Mouse (Mus musculus) spleen, adult 12 weeks (tissue): ENCODE measurements around the gene Adamtsl3.
"Not testable (repeated sequence)": the region's sequence is repeated elsewhere in the genome, so short reads cannot be mapped to it uniquely, and the experiment has no call there.

ENCODE experiments used
- DNase-seq: peaks from one replicate; pipeline ENCODE4 v3.0.0; 2022; ENCODE audit warnings: low spot score

Adamtsl3 gene

DNA sequence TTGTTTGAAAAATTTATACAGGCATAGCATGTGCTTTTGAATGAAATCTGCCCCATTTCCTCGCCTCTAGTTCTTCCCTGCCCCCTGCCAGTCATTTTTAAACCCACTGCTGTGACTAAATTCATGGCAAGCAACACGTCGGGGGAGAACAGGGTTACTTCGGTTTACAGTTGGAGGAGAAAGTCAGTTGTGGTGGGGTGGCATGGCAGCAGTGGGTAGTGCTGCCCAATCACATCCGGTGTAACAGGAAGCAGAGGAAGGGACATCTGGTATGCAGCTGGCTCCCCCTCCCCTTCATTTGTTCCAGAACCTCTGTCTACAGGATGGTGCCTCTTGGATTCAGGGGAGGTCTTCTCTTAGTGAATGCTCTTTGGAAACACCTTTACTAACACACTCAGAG, 25.6 kb downstream of the Adamtsl3 start:
- DNase-seq, result no peak

- DNase-seq, result no peak
Observed at GRCm38 (mm10) chr7:82364567-82364966, 29.1 kb downstream of the Adamtsl3 start.

- no peak for DNase-seq
Observed at GRCm38 (mm10) chr7:82366056-82366455, 30.6 kb downstream of the Adamtsl3 start.

GRCm38 (mm10) chr7:82366471-82366870, 31.0 kb downstream of the Adamtsl3 start:
- no peak for DNase-seq

DNA sequence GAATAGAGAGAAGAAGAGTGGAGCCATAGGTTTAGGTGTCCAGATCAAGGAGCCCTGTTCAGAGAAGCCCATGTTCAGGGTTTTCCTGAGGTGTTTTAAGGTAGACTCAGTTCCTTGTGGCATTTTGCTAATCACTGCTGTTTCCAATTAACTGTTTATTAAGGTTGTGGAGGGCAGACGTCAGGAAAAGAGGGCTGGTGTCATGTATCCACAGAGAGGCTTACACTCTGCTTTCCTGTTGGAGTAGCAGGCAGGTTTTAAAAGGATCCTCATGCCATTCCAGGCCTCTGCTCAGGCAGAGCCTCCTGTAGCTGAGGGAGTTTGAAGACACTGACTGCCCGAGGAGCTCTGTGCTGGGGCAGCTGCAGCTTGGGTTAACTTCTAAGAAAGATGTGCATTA, 32.6 kb downstream of the Adamtsl3 start:
- no peak for DNase-seq

- no peak for DNase-seq
Observed at GRCm38 (mm10) chr7:82370132-82370531, 34.6 kb downstream of the Adamtsl3 start.

GRCm38 (mm10) chr7:82371411-82371810, 35.9 kb downstream of the Adamtsl3 start:
- no peak for DNase-seq

DNA sequence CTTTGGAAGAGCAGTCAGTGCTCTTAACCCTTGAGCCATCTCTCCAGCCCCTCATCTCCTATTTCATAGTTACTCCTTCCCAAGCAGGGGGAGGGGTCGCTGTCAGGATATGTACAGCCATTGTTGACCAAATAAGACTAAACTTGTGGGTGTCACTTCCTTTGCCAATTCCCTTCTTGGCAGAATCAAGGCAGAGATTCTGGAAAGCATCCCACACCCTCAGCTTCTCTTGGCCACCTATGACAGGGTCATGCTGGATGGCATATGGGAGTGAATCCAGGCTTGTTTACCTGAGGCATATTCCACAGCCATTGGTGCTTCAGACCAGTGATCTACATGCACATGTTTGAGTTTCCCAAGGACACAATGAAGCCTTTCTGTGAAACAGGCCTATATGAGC, 42.8 kb downstream of the Adamtsl3 start:
- no peak for DNase-seq

DNA sequence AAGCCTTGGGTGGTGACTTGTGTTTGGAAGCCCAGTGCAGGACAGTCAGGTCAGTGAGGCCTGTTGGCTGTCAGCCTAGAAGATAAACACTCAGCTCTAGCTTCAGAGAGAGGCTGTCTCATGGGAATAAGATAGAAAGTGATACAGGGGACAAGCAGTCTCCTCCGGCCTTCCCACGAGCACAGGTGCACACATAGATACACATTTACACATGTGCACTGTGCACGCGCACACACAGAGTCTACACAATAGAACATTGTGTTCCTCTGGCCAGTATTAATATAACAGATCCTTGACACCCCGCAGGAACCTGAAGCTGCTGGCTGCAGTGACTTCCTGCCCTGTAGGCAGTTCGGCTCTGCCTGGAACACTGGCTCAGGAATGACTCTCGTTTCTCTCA, 44.3 kb downstream of the Adamtsl3 start:
- DNase-seq, result no peak

GRCm38 (mm10) chr7:82382843-82383535, 47.5 kb downstream of the Adamtsl3 start:
- DNase-seq, result no peak

- DNase-seq, result no peak
Observed at GRCm38 (mm10) chr7:82383536-82383848, 48.0 kb downstream of the Adamtsl3 start.

DNA sequence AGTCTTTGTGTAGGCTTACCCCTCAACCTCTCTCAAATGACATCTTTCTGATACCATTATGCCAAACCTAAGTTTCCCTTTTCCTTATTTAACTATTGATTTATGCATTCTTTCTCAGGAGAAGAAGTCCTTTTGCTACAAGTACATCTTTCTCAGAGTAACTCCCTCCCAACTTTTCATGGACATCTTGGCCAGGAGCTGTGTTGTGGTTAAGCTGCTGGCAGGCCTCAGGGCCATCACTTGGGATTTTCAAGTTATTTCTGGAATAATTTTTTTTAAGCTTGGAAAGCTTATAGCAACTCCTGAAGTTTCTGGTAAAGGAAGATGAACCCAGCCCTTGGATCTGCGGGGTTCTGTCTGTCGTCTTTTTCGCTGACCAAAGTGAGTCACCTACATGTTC, 51.6 kb downstream of the Adamtsl3 start:
- no peak for DNase-seq

GRCm38 (mm10) chr7:82394435-82395186, 59.1 kb downstream of the Adamtsl3 start:
- no peak for DNase-seq

DNA sequence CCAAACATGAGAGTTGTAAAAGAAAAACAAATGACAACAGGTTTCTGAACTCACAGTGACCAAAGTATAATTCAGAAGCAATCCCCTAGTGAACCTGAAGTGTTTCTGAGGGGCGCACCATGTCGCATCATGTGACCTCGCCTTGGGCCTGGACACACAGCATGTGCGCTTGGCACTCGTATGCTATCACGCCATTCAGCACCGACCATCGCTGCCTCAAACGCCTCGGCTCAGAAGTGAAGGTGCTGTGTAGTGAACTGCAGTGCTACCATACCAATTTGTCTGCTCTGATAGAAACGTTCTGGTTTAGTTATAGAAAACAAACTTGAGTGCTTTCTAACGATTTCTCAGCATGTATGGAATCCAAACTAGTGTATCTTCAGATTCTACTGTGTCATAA, 59.7 kb downstream of the Adamtsl3 start:
- no peak for DNase-seq

DNA sequence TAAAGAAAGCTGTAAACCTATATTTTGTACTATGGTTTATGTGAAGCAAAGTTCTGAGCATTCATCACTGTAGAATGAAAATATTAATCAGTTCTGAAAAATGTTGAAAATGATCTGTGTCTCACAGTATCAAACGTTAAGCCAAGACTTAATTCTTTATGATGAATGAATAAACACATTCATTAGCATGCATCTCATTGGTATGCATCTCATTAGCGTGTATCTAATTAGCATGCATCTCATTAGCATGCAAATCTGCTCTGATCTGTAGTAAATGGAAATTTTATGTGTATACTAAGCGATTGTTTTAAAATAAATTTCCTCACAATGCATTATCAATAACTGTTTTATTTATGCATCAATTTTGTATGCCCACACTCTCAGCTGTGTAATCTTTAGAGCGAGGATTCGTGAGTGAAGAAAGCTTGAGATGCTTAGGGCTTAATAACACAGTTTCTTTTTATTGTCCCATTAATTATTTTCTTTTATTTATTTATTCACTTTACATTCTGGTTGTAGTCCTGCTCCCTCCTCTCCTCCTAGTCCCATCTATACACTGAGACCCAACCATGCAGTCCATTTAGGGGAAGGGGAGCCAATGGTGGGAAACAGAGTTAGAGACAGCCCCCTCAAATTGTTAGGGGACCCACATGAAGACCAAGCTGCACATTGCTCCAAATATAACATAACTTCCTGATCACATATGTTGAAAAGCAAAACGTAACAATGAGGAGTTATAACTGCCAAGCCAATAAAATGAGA, 60.4 kb downstream of the Adamtsl3 start:
- DNase-seq, result no peak

GRCm38 (mm10) chr7:82396869-82397268, 61.4 kb downstream of the Adamtsl3 start:
- DNase-seq, result no peak

GRCm38 (mm10) chr7:82397632-82398031, 62.1 kb downstream of the Adamtsl3 start:
- no peak for DNase-seq

- DNase-seq, result no peak
Observed at GRCm38 (mm10) chr7:82405466-82406045, 70.1 kb downstream of the Adamtsl3 start.

GRCm38 (mm10) chr7:82410966-82411365, 75.5 kb downstream of the Adamtsl3 start:
- DNase-seq, result no peak

- no peak for DNase-seq
Observed at GRCm38 (mm10) chr7:82416653-82417052, 81.2 kb downstream of the Adamtsl3 start.

- DNase-seq, result no peak
Observed at GRCm38 (mm10) chr7:82417053-82417452, 81.6 kb downstream of the Adamtsl3 start.

GRCm38 (mm10) chr7:82420329-82421052, 85.0 kb downstream of the Adamtsl3 start:
- not testable (repeated sequence) for DNase-seq
